7 mouse cellular contexts compared by ENCODE assay signal in the genomic region with DNA sequence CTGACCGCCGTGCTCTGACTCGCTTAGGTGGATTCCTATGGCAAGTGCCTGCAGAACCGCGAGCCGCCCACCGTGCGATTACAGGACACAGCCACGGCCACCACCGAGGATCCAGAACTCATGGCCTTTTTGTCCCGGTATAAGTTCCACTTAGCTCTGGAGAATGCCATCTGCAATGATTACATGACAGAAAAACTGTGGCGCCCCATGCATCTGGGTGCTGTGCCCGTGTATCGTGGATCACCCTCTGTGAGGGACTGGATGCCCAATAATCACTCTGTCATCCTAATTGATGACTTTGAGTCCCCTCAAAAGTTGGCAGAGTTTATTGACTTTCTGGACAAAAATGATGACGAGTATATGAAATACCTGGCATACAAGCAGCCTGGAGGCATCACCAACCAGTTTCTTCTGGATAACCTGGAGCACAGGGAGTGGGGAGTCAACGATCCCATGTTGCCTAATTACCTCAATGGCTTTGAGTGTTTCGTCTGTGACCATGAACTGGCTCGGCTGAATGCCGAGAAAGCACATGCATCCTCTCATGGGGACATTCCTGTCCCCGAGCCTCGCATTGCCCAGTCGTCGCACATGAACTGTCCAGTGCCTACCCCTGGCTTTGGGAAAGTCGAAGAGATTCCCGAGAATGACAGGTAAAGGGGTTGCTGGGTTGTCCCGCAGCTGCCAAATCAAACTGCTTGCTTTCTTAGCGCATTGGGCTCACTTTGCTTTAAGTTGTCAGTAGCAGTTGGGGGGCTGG. TPM values are rescaled to one million over a fixed set of nuclear protein-coding genes. Genes with fewer than 3 reads are reported as not detected.
DNase-seq lines count a peak whose midpoint lies in the region; ATAC-seq lines count a peak whose summit lies in the region.

No protein-coding gene starts in this region.

- ATAC-seq in liver, embryonic 16.5 days (ENCODE audit: low read depth), result no peak
- ATAC-seq in activated CD4-positive, CD25-positive, alpha-beta regulatory T cell, adult 4 months, result no peak

- DNase-seq in right cerebral cortex, postnatal 14 days, result peak; percentile 33
- DNase-seq in right cerebral cortex, postnatal 36 days (ENCODE audit: low spot score in 2 of 2), result no peak
- DNase-seq in embryonic facial prominence, embryonic 10.5 days (ENCODE audit: low spot score), result no peak
- DNase-seq in heart, postnatal 10 days, result peak; percentile 46 to 56
- DNase-seq in urinary bladder, postnatal 10 days (ENCODE audit: low spot score), result no peak

- H3K9me3 ChIP-seq in embryonic facial prominence, embryonic 10.5 days, result no peaks in the 10 kb centered on the region
- no peaks in the 10 kb centered on the region for H3K9me3 ChIP-seq in liver, embryonic 16.5 days (replicated peaks; ENCODE audit: control insufficient read depth, low read length)

- peak overlapping the region; percentile 92 for H3K9ac ChIP-seq in liver, embryonic 16.5 days (ENCODE audit: low read depth, low read length)

- WGBS in embryonic facial prominence, embryonic 10.5 days, result 15% methylated on average over 27 of the region's 27 CpGs
- 23% methylated on average over 27 of the region's 27 CpGs for WGBS in liver, embryonic 16.5 days (ENCODE audit: insufficient replicate concordance)

- intact Hi-C loops in heart, postnatal 10 days (cut with DNase I), result loop anchor here (5.0 kb wide), 1 partner anchor 101 kb away; no protein-coding TSS in a partner anchor

- peak overlapping the region; percentile 87 for H3K4me2 ChIP-seq in liver, embryonic 16.5 days (ENCODE audit: low read depth, low read length)

- H3K27ac ChIP-seq in embryonic facial prominence, embryonic 10.5 days (replicated peaks), result peak overlapping the region; percentile 97
- H3K27ac ChIP-seq in liver, embryonic 16.5 days (ENCODE audit: low read length), result peak overlapping the region; percentile 95

- H3K4me3 ChIP-seq in embryonic facial prominence, embryonic 10.5 days, result peak overlapping the region; percentile 96
- peak overlapping the region; percentile 93 for H3K4me3 ChIP-seq in liver, embryonic 16.5 days (ENCODE audit: low read depth, low read length)

- H3K36me3 ChIP-seq in embryonic facial prominence, embryonic 10.5 days (replicated peaks), result peaks cover 66% of the 10 kb centered on the region
- peaks cover 24% of the 10 kb centered on the region for H3K36me3 ChIP-seq in liver, embryonic 16.5 days (ENCODE audit: control insufficient read depth, insufficient read depth)

- H3K4me1 ChIP-seq in embryonic facial prominence, embryonic 10.5 days, result peaks cover 52% of the 10 kb centered on the region
- H3K4me1 ChIP-seq in liver, embryonic 16.5 days (ENCODE audit: control insufficient read depth, low read depth, low read length), result peaks cover 40% of the 10 kb centered on the region

- H3K27me3 ChIP-seq in embryonic facial prominence, embryonic 10.5 days (replicated peaks; ENCODE audit: low read depth, poor library complexity, severe bottlenecking), result no peaks in the 10 kb centered on the region
- no peaks in the 10 kb centered on the region for H3K27me3 ChIP-seq in liver, embryonic 16.5 days (ENCODE audit: control insufficient read depth, insufficient read depth, low read depth, low read length)

RNA-seq across cellular contexts. Expression of a gene that starts 1.2 kb away (rescaled TPM):
- 20.2 and 20.9 TPM in 2 replicates for polyA plus RNA-seq in embryonic facial prominence, embryonic 10.5 days (2016; fragmentation: Nextera tagmentation; extraction: Ambion mirVana)
- total RNA-seq in heart, postnatal 10 days (2021), result 10 to 100 TPM; 11.1 to 11.6 TPM
- polyA plus RNA-seq in liver, embryonic 16.5 days (2015; fragmentation: Nextera tagmentation; extraction: Ambion mirVana), result 5.0 and 5.4 TPM in 2 replicates
- polyA plus RNA-seq in activated CD4-positive, CD25-positive, alpha-beta regulatory T cell, adult 4 months (2017; shearing (Covaris generic)), result 1 to 10 TPM; 5.6 to 6.6 TPM

RNA-seq across cellular contexts. Expression of a gene that starts 6.9 kb away (rescaled TPM):
- 253 and 263 TPM in 2 replicates for polyA plus RNA-seq in embryonic facial prominence, embryonic 10.5 days (2016; fragmentation: Nextera tagmentation; extraction: Ambion mirVana)
- 10 to 100 TPM; 83.7 to 91.9 TPM for total RNA-seq in heart, postnatal 10 days (2021)
- 80.3 and 86.5 TPM in 2 replicates for polyA plus RNA-seq in liver, embryonic 16.5 days (2015; fragmentation: Nextera tagmentation; extraction: Ambion mirVana)
- polyA plus RNA-seq in activated CD4-positive, CD25-positive, alpha-beta regulatory T cell, adult 4 months (2017; shearing (Covaris generic)), result 100 to 1,000 TPM; 152 to 154 TPM

RNA-seq across cellular contexts. Expression of a gene that starts 11.4 kb away (rescaled TPM):
- polyA plus RNA-seq in embryonic facial prominence, embryonic 10.5 days (2016; fragmentation: Nextera tagmentation; extraction: Ambion mirVana), result 34.2 and 36.3 TPM in 2 replicates
- 10 to 100 TPM; 68.7 to 71.7 TPM for total RNA-seq in heart, postnatal 10 days (2021)
- polyA plus RNA-seq in liver, embryonic 16.5 days (2015; fragmentation: Nextera tagmentation; extraction: Ambion mirVana), result 6.1 and 6.3 TPM in 2 replicates
- 10 to 100 TPM; 19.2 to 24.8 TPM for polyA plus RNA-seq in activated CD4-positive, CD25-positive, alpha-beta regulatory T cell, adult 4 months (2017; shearing (Covaris generic))

RNA-seq across cellular contexts. Expression of a gene that starts 21.8 kb away (rescaled TPM):
- 117 and 120 TPM in 2 replicates for polyA plus RNA-seq in embryonic facial prominence, embryonic 10.5 days (2016; fragmentation: Nextera tagmentation; extraction: Ambion mirVana)
- total RNA-seq in heart, postnatal 10 days (2021), result 100 to 1,000 TPM; 103 to 105 TPM
- polyA plus RNA-seq in liver, embryonic 16.5 days (2015; fragmentation: Nextera tagmentation; extraction: Ambion mirVana), result 36.5 and 46.0 TPM in 2 replicates
- polyA plus RNA-seq in activated CD4-positive, CD25-positive, alpha-beta regulatory T cell, adult 4 months (2017; shearing (Covaris generic)), result 10 to 100 TPM; 94.7 to 97.5 TPM

RNA-seq across cellular contexts. Expression of a gene that starts 27.8 kb away (rescaled TPM):
- 0.50 and 0.54 TPM in 2 replicates for polyA plus RNA-seq in embryonic facial prominence, embryonic 10.5 days (2016; fragmentation: Nextera tagmentation; extraction: Ambion mirVana)
- total RNA-seq in heart, postnatal 10 days (2021), result 100 to 1,000 TPM; 164 to 213 TPM
- 0.43 and 1.1 TPM in 2 replicates for polyA plus RNA-seq in liver, embryonic 16.5 days (2015; fragmentation: Nextera tagmentation; extraction: Ambion mirVana)
- not detected for polyA plus RNA-seq in activated CD4-positive, CD25-positive, alpha-beta regulatory T cell, adult 4 months (2017; shearing (Covaris generic))

Comparison
In these comparisons a context has a peak if more than half of its experiments do, and no peak if none do; other contexts are left out.
1. DNase-seq: peak in right cerebral cortex, postnatal 14 days (single experiment) and heart, postnatal 10 days (2 of 2); none in right cerebral cortex, postnatal 36 days (0 of 2), embryonic facial prominence, embryonic 10.5 days (single experiment) and urinary bladder, postnatal 10 days (single experiment).